Mouse (Mus musculus) forebrain, postnatal 0 days (tissue): ENCODE measurements at regions not wholly inside any gene's neighbourhood (a gene's known extent, or its start where the extent isn't known, plus 50 kb on each side); places are given as distances from the start of the nearest gene placed in this dataset.
"Not testable (repeated sequence)": the region's sequence is repeated elsewhere in the genome, so short reads cannot be mapped to it uniquely, and the experiment has no call there.

Experiments
- ATAC-seq: fragments of 200-750 bp; cut with Nextera tagmentation; 2 replicates; pipeline ENCODE4 v1.8.0; 2017; ENCODE audit warnings: mild to moderate bottlenecking, moderate library complexity
- DNase-seq: peaks from one replicate; pipeline ENCODE4 v3.0.0-alpha.2; 2015
- H3K27ac ChIP-seq: fragments of 300-500 bp; sonication (generic); 2 replicates; pipeline ENCODE4 v1.5.1; 2014; ENCODE audit warnings: low read depth, mild to moderate bottlenecking, antibody characterized with exemption, low read length, moderate library complexity, mixed read lengths
- H3K27me3 ChIP-seq: fragments of 300-500 bp; sonication (generic); 2 replicates; pipeline ENCODE4 v1.6.1; 2014; ENCODE audit warnings: mild to moderate bottlenecking, low read length, mixed read lengths; ENCODE audit not compliant: insufficient read depth
- H3K36me3 ChIP-seq: fragments of 300-500 bp; sonication (generic); 2 replicates; pipeline ENCODE4 v1.6.1; 2014; ENCODE audit warnings: mild to moderate bottlenecking, moderate library complexity; ENCODE audit not compliant: insufficient read depth
- H3K4me1 ChIP-seq: fragments of 300-500 bp; sonication (generic); 2 replicates; pipeline ENCODE4 v1.6.1; 2014; ENCODE audit warnings: antibody characterized with exemption; ENCODE audit not compliant: insufficient read depth
- H3K4me2 ChIP-seq: fragments of 300-500 bp; sonication (generic); 2 replicates; pipeline ENCODE4 v1.6.1; 2014; ENCODE audit warnings: low read depth, mild to moderate bottlenecking, moderate library complexity
- H3K4me3 ChIP-seq: fragments of 300-500 bp; sonication (generic); 2 replicates; pipeline ENCODE4 v1.5.1; 2014; ENCODE audit warnings: low read depth, low read length, mixed read lengths
- H3K9ac ChIP-seq: fragments of 300-500 bp; sonication (generic); 2 replicates; pipeline ENCODE4 v1.6.1; 2014; ENCODE audit warnings: mild to moderate bottlenecking
- H3K9me3 ChIP-seq: fragments of 300-500 bp; sonication (generic); 2 replicates; pipeline ENCODE4 v1.6.1; 2016; ENCODE audit warnings: low read length
- CTCF ChIP-seq: sonication (generic); IDR thresholded peaks from 2 replicates; pipeline ENCODE4 v1.5.1; 2016; ENCODE audit warnings: antibody characterized with exemption, control low read depth, low read depth
- WGBS: fragments of 180-500 bp; shearing (Covaris S2); extraction: QIAGEN DNeasy Blood & Tissue Kit; methylation state at CpG from one replicate; pipeline ENCODE4 v1.1.7; 2014; 5-methylcytosine and 5-hydroxymethylcytosine counted together

- Histone ChIP-seq H3K27ac (no peak overlapping the region), H3K4me2 (no peak overlapping the region), H3K4me1 (no peaks in the 10 kb centered on the region), H3K9ac (no peak overlapping the region), H3K27me3 (no peaks in the 10 kb centered on the region), H3K9me3 (no peaks in the 10 kb centered on the region), H3K36me3 (no peaks in the 10 kb centered on the region), H3K4me3 (no peak overlapping the region)
- ATAC-seq, result no peak
- no peak for DNase-seq
- 82% methylated on average over 3 of the region's 3 CpGs for WGBS
- TF ChIP-seq CTCF, result no peak
Observed at GRCm38 (mm10) chr8:126816155-126816554, 129.5 kb downstream of the Tomm20 start.

GRCm38 (mm10) chr8:126814427-126814826 lies 131.2 kb downstream of the Tomm20 start:
- Histone ChIP-seq H3K9ac (no peak overlapping the region), H3K4me2 (no peak overlapping the region), H3K4me1 (no peaks in the 10 kb centered on the region), H3K36me3 (no peaks in the 10 kb centered on the region), H3K9me3 (no peaks in the 10 kb centered on the region), H3K27ac (no peak overlapping the region), H3K27me3 (no peaks in the 10 kb centered on the region), H3K4me3 (no peak overlapping the region)
- DNase-seq, result no peak
- 85% methylated on average over 4 of the region's 4 CpGs for WGBS
- TF ChIP-seq CTCF, result no peak
- no peak for ATAC-seq

GRCm38 (mm10) chr8:126813621-126814020 lies 132.0 kb downstream of the Tomm20 start:
- no peak for DNase-seq
- ATAC-seq, result no peak
- H3K4me2 ChIP-seq, result no peak overlapping the region
- H3K27me3 ChIP-seq, result no peaks in the 10 kb centered on the region
- no peaks in the 10 kb centered on the region for H3K36me3 ChIP-seq
- H3K4me1 ChIP-seq, result no peaks in the 10 kb centered on the region
- 73% methylated on average over 4 of the region's 4 CpGs for WGBS
- H3K27ac ChIP-seq, result no peak overlapping the region
- H3K9me3 ChIP-seq, result no peaks in the 10 kb centered on the region
- H3K4me3 ChIP-seq, result no peak overlapping the region
- H3K9ac ChIP-seq, result no peak overlapping the region
- peak; percentile 42 for TF ChIP-seq CTCF

GRCm38 (mm10) chr8:126812777-126813176 lies 132.9 kb downstream of the Tomm20 start:
- Histone ChIP-seq H3K4me3 (no peak overlapping the region), H3K27ac (no peak overlapping the region), H3K27me3 (no peaks in the 10 kb centered on the region), H3K9me3 (no peaks in the 10 kb centered on the region), H3K9ac (no peak overlapping the region), H3K36me3 (no peaks in the 10 kb centered on the region), H3K4me1 (no peaks in the 10 kb centered on the region), H3K4me2 (no peak overlapping the region)
- peak; percentile 27; the same call in 1 of the 2 replicates for TF ChIP-seq CTCF
- 89% methylated on average over 5 of the region's 5 CpGs for WGBS
- ATAC-seq (no peak), DNase-seq (no peak)

- H3K4me3 ChIP-seq, H3K9me3 ChIP-seq, DNase-seq, H3K27me3 ChIP-seq, H3K36me3 ChIP-seq, ATAC-seq, H3K27ac ChIP-seq, H3K4me2 ChIP-seq, H3K4me1 ChIP-seq, H3K9ac ChIP-seq: not testable (repeated sequence)
- 57% methylated on average over 2 of the region's 2 CpGs for WGBS
Observed at GRCm38 (mm10) chr8:126811358-126811757, 134.3 kb downstream of the Tomm20 start.

GRCm38 (mm10) chr8:126810516-126810915 lies 135.1 kb downstream of the Tomm20 start:
- H3K4me3 ChIP-seq, result no peak overlapping the region
- ATAC-seq, result peak; percentile 58; the same call in 1 of the 2 replicates
- peak; percentile 64 for DNase-seq
- H3K36me3 ChIP-seq, result no peaks in the 10 kb centered on the region
- 62% methylated on average over 5 of the region's 5 CpGs for WGBS
- no peak overlapping the region for H3K27ac ChIP-seq
- H3K4me1 ChIP-seq, result no peaks in the 10 kb centered on the region
- H3K4me2 ChIP-seq, result no peak overlapping the region
- no peak for TF ChIP-seq CTCF
- H3K9me3 ChIP-seq, result no peaks in the 10 kb centered on the region
- no peaks in the 10 kb centered on the region for H3K27me3 ChIP-seq
- no peak overlapping the region for H3K9ac ChIP-seq

GRCm38 (mm10) chr8:126809321-126809720 lies 136.3 kb downstream of the Tomm20 start:
- ATAC-seq, result no peak
- no peak for TF ChIP-seq CTCF
- H3K27me3 ChIP-seq, result no peaks in the 10 kb centered on the region
- no peak overlapping the region for H3K4me2 ChIP-seq
- H3K4me3 ChIP-seq, result no peak overlapping the region
- WGBS, result 81% methylated on average over 1 of the region's 1 CpGs
- H3K9me3 ChIP-seq, result no peaks in the 10 kb centered on the region
- H3K9ac ChIP-seq, result no peak overlapping the region
- DNase-seq, result no peak
- no peaks in the 10 kb centered on the region for H3K36me3 ChIP-seq
- H3K27ac ChIP-seq, result no peak overlapping the region
- H3K4me1 ChIP-seq, result no peaks in the 10 kb centered on the region

GRCm38 (mm10) chr8:126808496-126808895 lies 137.1 kb downstream of the Tomm20 start:
- Histone ChIP-seq H3K4me2 (no peak overlapping the region), H3K27ac (no peak overlapping the region), H3K4me1 (no peaks in the 10 kb centered on the region), H3K9ac (no peak overlapping the region), H3K27me3 (no peaks in the 10 kb centered on the region), H3K36me3 (no peaks in the 10 kb centered on the region), H3K9me3 (no peaks in the 10 kb centered on the region), H3K4me3 (no peak overlapping the region)
- no peak for TF ChIP-seq CTCF
- no peak for ATAC-seq
- 91% methylated on average over 4 of the region's 4 CpGs for WGBS
- DNase-seq, result no peak
